Mouse (Mus musculus): ENCODE data around the gene Pdzd7. TPM values are rescaled to one million over a fixed set of nuclear protein-coding genes. Genes with fewer than 3 reads are reported as not detected.
A peak's percentile ranks its signal among the peaks of the same experiment; 100 is the strongest.

Pdzd7 gene
- polyA plus RNA-seq, 1 experiment from 2014 or later = 0.48 TPM

- peaks cover 21% of the 10 kb centered on the region; the same call in 1 of the 2 replicates for H3K4me1 ChIP-seq (ENCODE audit: control insufficient read depth, insufficient read depth, low read length)
- peaks cover 6% of the 10 kb centered on the region; the same call in 1 of the 2 replicates for H3K27me3 ChIP-seq (ENCODE audit: control insufficient read depth, insufficient read depth, low read length)
- no peak overlapping the region for H3K27ac ChIP-seq (ENCODE audit: low read length)
- WGBS = 84% methylated on average over 9 of the region's 9 CpGs
- H3K36me3 ChIP-seq (ENCODE audit: control insufficient read depth, insufficient read depth, low read length) = 0 out of 2 replicates have a peak, but pooled peaks cover 5% of the 10 kb centered on the region
- H3K9me3 ChIP-seq (replicated peaks; ENCODE audit: control insufficient read depth, low read length) = no peaks in the 10 kb centered on the region
- H3K9ac ChIP-seq (ENCODE audit: low read length) = no peak overlapping the region
- ATAC-seq (ENCODE audit: insufficient read depth, low FRiP score) = no peak
- no peak overlapping the region for H3K4me3 ChIP-seq (replicated peaks; ENCODE audit: low read length)
- H3K4me2 ChIP-seq (ENCODE audit: low read depth, low read length) = no peak overlapping the region
Measured at GRCm38 (mm10) chr19:45049523-45049922, 4.0 kb upstream of the Pdzd7 start.

GRCm38 (mm10) chr19:45048644-45049365, 3.3 kb upstream of the Pdzd7 start:
- peak overlapping the region; percentile 71 for H3K4me2 ChIP-seq (ENCODE audit: low read depth, low read length)
- peak overlapping the region; percentile 77 for H3K9ac ChIP-seq (ENCODE audit: low read length)
- H3K27me3 ChIP-seq (ENCODE audit: control insufficient read depth, insufficient read depth, low read length) = peaks cover 6% of the 10 kb centered on the region; the same call in 1 of the 2 replicates
- ATAC-seq (ENCODE audit: insufficient read depth, low FRiP score) = no peak
- no peaks in the 10 kb centered on the region for H3K9me3 ChIP-seq (replicated peaks; ENCODE audit: control insufficient read depth, low read length)
- peak overlapping the region; percentile 97 for H3K27ac ChIP-seq (ENCODE audit: low read length)
- 67% methylated on average over 12 of the region's 12 CpGs for WGBS
- H3K36me3 ChIP-seq (ENCODE audit: control insufficient read depth, insufficient read depth, low read length) = 0 out of 2 replicates have a peak, but pooled peaks cover 5% of the 10 kb centered on the region
- H3K4me1 ChIP-seq (ENCODE audit: control insufficient read depth, insufficient read depth, low read length) = peaks cover 21% of the 10 kb centered on the region; the same call in 1 of the 2 replicates
- peak overlapping the region; percentile 62 for H3K4me3 ChIP-seq (replicated peaks; ENCODE audit: low read length)

- Histone ChIP-seq H3K27me3 (ENCODE audit: control insufficient read depth, insufficient read depth, low read length) (peaks cover 6% of the 10 kb centered on the region), H3K9me3 (replicated peaks; ENCODE audit: control insufficient read depth, low read length) (no peaks in the 10 kb centered on the region), H3K4me1 (ENCODE audit: control insufficient read depth, insufficient read depth, low read length) (peaks cover 21% of the 10 kb centered on the region; the same call in 1 of the 2 replicates), H3K4me3 (replicated peaks; ENCODE audit: low read length) (peak overlapping the region; percentile 62), H3K4me2 (ENCODE audit: low read depth, low read length) (peak overlapping the region; percentile 71), H3K9ac (ENCODE audit: low read length) (peak overlapping the region; percentile 77), H3K27ac (ENCODE audit: low read length) (peak overlapping the region; percentile 97), H3K36me3 (ENCODE audit: control insufficient read depth, insufficient read depth, low read length) (0 out of 2 replicates have a peak, but pooled peaks cover 5% of the 10 kb centered on the region)
- WGBS = 10% methylated on average over 11 of the region's 11 CpGs
- peak; percentile 85 for ATAC-seq (ENCODE audit: insufficient read depth, low FRiP score)
Measured at GRCm38 (mm10) chr19:45047935-45048643, 2.6 kb upstream of the Pdzd7 start.

- peak within 1 kb of the TSS; percentile 77 for H3K9ac ChIP-seq (ENCODE audit: low read length)
- H3K36me3 ChIP-seq (ENCODE audit: control insufficient read depth, insufficient read depth, low read length) = 0 out of 2 replicates have a peak, but pooled peaks cover under 1% of the 10 kb centered on the region
- no peaks in the 10 kb centered on the region for H3K9me3 ChIP-seq (replicated peaks; ENCODE audit: control insufficient read depth, low read length)
- H3K4me2 ChIP-seq (ENCODE audit: low read depth, low read length) = peak within 1 kb of the TSS; percentile 71
- H3K27ac ChIP-seq (ENCODE audit: low read length) = peak within 1 kb of the TSS; percentile 97
- peak; percentile 88 for ATAC-seq (ENCODE audit: insufficient read depth, low FRiP score)
- peaks cover 21% of the 10 kb centered on the region; the same call in 1 of the 2 replicates for H3K4me1 ChIP-seq (ENCODE audit: control insufficient read depth, insufficient read depth, low read length)
- peak within 1 kb of the TSS; percentile 62 for H3K4me3 ChIP-seq (replicated peaks; ENCODE audit: low read length)
- peaks cover 6% of the 10 kb centered on the region for H3K27me3 ChIP-seq (ENCODE audit: control insufficient read depth, insufficient read depth, low read length)
- WGBS = under 1% methylated on average over 26 of the region's 26 CpGs
Measured at GRCm38 (mm10) chr19:45047417-45047934, 2.0 kb upstream of the Pdzd7 start, which contains the start of gene Sfxn3. Gene Sfxn3, plus strand, starts transcription at chr19:45047503.

- H3K27ac ChIP-seq (ENCODE audit: low read length) = peak overlapping the region; percentile 97
- ATAC-seq (ENCODE audit: insufficient read depth, low FRiP score) = peak; percentile 49; the same call in 1 of the 2 replicates
- peaks cover 6% of the 10 kb centered on the region for H3K27me3 ChIP-seq (ENCODE audit: control insufficient read depth, insufficient read depth, low read length)
- peak overlapping the region; percentile 77 for H3K9ac ChIP-seq (ENCODE audit: low read length)
- H3K9me3 ChIP-seq (replicated peaks; ENCODE audit: control insufficient read depth, low read length) = no peaks in the 10 kb centered on the region
- peak overlapping the region; percentile 71 for H3K4me2 ChIP-seq (ENCODE audit: low read depth, low read length)
- no peaks in the 10 kb centered on the region for H3K36me3 ChIP-seq (ENCODE audit: control insufficient read depth, insufficient read depth, low read length)
- 1% methylated on average over 34 of the region's 34 CpGs for WGBS
- H3K4me1 ChIP-seq (ENCODE audit: control insufficient read depth, insufficient read depth, low read length) = peaks cover 21% of the 10 kb centered on the region; the same call in 1 of the 2 replicates
- peak overlapping the region; percentile 62 for H3K4me3 ChIP-seq (replicated peaks; ENCODE audit: low read length)
Measured at GRCm38 (mm10) chr19:45046523-45047321, 1.2 kb upstream of the Pdzd7 start.

- 36% methylated on average over 15 of the region's 15 CpGs for WGBS
- H3K27me3 ChIP-seq (ENCODE audit: control insufficient read depth, insufficient read depth, low read length) = peaks cover 9% of the 10 kb centered on the region
- no peak overlapping the region for H3K4me3 ChIP-seq (replicated peaks; ENCODE audit: low read length)
- H3K4me1 ChIP-seq (ENCODE audit: control insufficient read depth, insufficient read depth, low read length) = peaks cover 21% of the 10 kb centered on the region; the same call in 1 of the 2 replicates
- no peak for ATAC-seq (ENCODE audit: insufficient read depth, low FRiP score)
- no peaks in the 10 kb centered on the region for H3K9me3 ChIP-seq (replicated peaks; ENCODE audit: control insufficient read depth, low read length)
- H3K36me3 ChIP-seq (ENCODE audit: control insufficient read depth, insufficient read depth, low read length) = no peaks in the 10 kb centered on the region
- no peak overlapping the region for H3K27ac ChIP-seq (ENCODE audit: low read length)
- no peak overlapping the region for H3K9ac ChIP-seq (ENCODE audit: low read length)
- H3K4me2 ChIP-seq (ENCODE audit: low read depth, low read length) = no peak overlapping the region
Measured at GRCm38 (mm10) chr19:45045236-45045635, 281 bp downstream of the Pdzd7 start.

- 68% methylated on average over 11 of the region's 11 CpGs for WGBS
- no peak for ATAC-seq (ENCODE audit: insufficient read depth, low FRiP score)
- no peak overlapping the region for H3K9ac ChIP-seq (ENCODE audit: low read length)
- peaks cover 9% of the 10 kb centered on the region for H3K27me3 ChIP-seq (ENCODE audit: control insufficient read depth, insufficient read depth, low read length)
- H3K36me3 ChIP-seq (ENCODE audit: control insufficient read depth, insufficient read depth, low read length) = no peaks in the 10 kb centered on the region
- no peaks in the 10 kb centered on the region for H3K9me3 ChIP-seq (replicated peaks; ENCODE audit: control insufficient read depth, low read length)
- no peak overlapping the region for H3K4me2 ChIP-seq (ENCODE audit: low read depth, low read length)
- peaks cover 21% of the 10 kb centered on the region; the same call in 1 of the 2 replicates for H3K4me1 ChIP-seq (ENCODE audit: control insufficient read depth, insufficient read depth, low read length)
- H3K27ac ChIP-seq (ENCODE audit: low read length) = no peak overlapping the region
- no peak overlapping the region for H3K4me3 ChIP-seq (replicated peaks; ENCODE audit: low read length)
Measured at GRCm38 (mm10) chr19:45044389-45044927, 1.1 kb downstream of the Pdzd7 start.

- Histone ChIP-seq H3K36me3 (ENCODE audit: control insufficient read depth, insufficient read depth, low read length) (no peaks in the 10 kb centered on the region), H3K9me3 (replicated peaks; ENCODE audit: control insufficient read depth, low read length) (no peaks in the 10 kb centered on the region)
Measured at GRCm38 (mm10) chr19:45040214-45040613, 5.3 kb downstream of the Pdzd7 start.

More at GRCm38 (mm10) chr19:45040214-45040613, 5.3 kb downstream of the Pdzd7 start:
- Histone ChIP-seq H3K4me3 (replicated peaks; ENCODE audit: low read length) (no peak overlapping the region), H3K4me2 (ENCODE audit: low read depth, low read length) (no peak overlapping the region), H3K27me3 (ENCODE audit: control insufficient read depth, insufficient read depth, low read length) (peaks cover 4% of the 10 kb centered on the region), H3K9ac (ENCODE audit: low read length) (no peak overlapping the region), H3K4me1 (ENCODE audit: control insufficient read depth, insufficient read depth, low read length) (no peaks in the 10 kb centered on the region), H3K27ac (ENCODE audit: low read length) (no peak overlapping the region)
- ATAC-seq (ENCODE audit: insufficient read depth, low FRiP score) = no peak
- WGBS = 43% methylated on average over 13 of the region's 13 CpGs

All from stomach, embryonic 16.5 days (tissue).